Mouse (Mus musculus): ENCODE measurements at regions not wholly inside any gene's neighbourhood (a gene's known extent, or its start where the extent isn't known, plus 50 kb on each side); places are given as distances from the start of the nearest gene placed in this dataset.
"Not testable (repeated sequence)": the region's sequence is repeated elsewhere in the genome, so short reads cannot be mapped to it uniquely, and the experiment has no call there.

- DNase-seq (ENCODE audit: low spot score in 2 of 2), result no peak
Measured at GRCm38 (mm10) chr6:140229295-140229694, 188.0 kb upstream of the Plcz1 start.

- DNase-seq (ENCODE audit: low spot score in 2 of 2), result no peak
Measured at GRCm38 (mm10) chr6:140228741-140229140, 187.5 kb upstream of the Plcz1 start.

- no peak for DNase-seq (ENCODE audit: low spot score in 2 of 2)
Measured at GRCm38 (mm10) chr6:140222534-140223324, 181.5 kb upstream of the Plcz1 start.

GRCm38 (mm10) chr6:140221653-140222272 lies 180.5 kb upstream of the Plcz1 start:
- peak; percentile 13 to 19 for DNase-seq (ENCODE audit: low spot score in 2 of 2)

GRCm38 (mm10) chr6:140218789-140219188 lies 177.5 kb upstream of the Plcz1 start:
- DNase-seq (ENCODE audit: low spot score in 2 of 2), result no peak

- no peak for DNase-seq (ENCODE audit: low spot score in 2 of 2)
Measured at GRCm38 (mm10) chr6:140212403-140212802, 171.1 kb upstream of the Plcz1 start.

GRCm38 (mm10) chr6:140210141-140210540 lies 168.9 kb upstream of the Plcz1 start:
- no peak for DNase-seq (ENCODE audit: low spot score in 2 of 2)

GRCm38 (mm10) chr6:140209083-140209482 lies 167.8 kb upstream of the Plcz1 start:
- no peak for DNase-seq (ENCODE audit: low spot score in 2 of 2)

- no peak for DNase-seq (ENCODE audit: low spot score in 2 of 2)
Measured at GRCm38 (mm10) chr6:140208375-140208774, 167.1 kb upstream of the Plcz1 start.

GRCm38 (mm10) chr6:140206676-140207075 lies 165.4 kb upstream of the Plcz1 start:
- DNase-seq (ENCODE audit: low spot score in 2 of 2), result not testable (repeated sequence)

- no peak for DNase-seq (ENCODE audit: low spot score in 2 of 2)
Measured at GRCm38 (mm10) chr6:140201356-140201755, 160.1 kb upstream of the Plcz1 start.

- DNase-seq (ENCODE audit: low spot score in 2 of 2), result no peak
Measured at GRCm38 (mm10) chr6:140200322-140200721, 159.1 kb upstream of the Plcz1 start.

- DNase-seq (ENCODE audit: low spot score in 2 of 2), result no peak
Measured at GRCm38 (mm10) chr6:140198036-140198435, 156.8 kb upstream of the Plcz1 start.

GRCm38 (mm10) chr6:140197113-140197675 lies 155.9 kb upstream of the Plcz1 start:
- DNase-seq (ENCODE audit: low spot score in 2 of 2), result no peak

- peak in 1 of 2 experiments; percentile 24 for DNase-seq (ENCODE audit: low spot score in 2 of 2)
Measured at GRCm38 (mm10) chr6:140194276-140194675, 153.0 kb upstream of the Plcz1 start.

- DNase-seq (ENCODE audit: low spot score in 2 of 2), result peak in 1 of 2 experiments; percentile 26
Measured at GRCm38 (mm10) chr6:140193084-140193939, 152.1 kb upstream of the Plcz1 start.

- no peak for DNase-seq (ENCODE audit: low spot score in 2 of 2)
Measured at GRCm38 (mm10) chr6:140192526-140192925, 151.3 kb upstream of the Plcz1 start.

- no peak for DNase-seq (ENCODE audit: low spot score in 2 of 2)
Measured at GRCm38 (mm10) chr6:140191341-140191740, 150.1 kb upstream of the Plcz1 start.

- DNase-seq (ENCODE audit: low spot score in 2 of 2), result no peak
Measured at GRCm38 (mm10) chr6:140189601-140190000, 148.3 kb upstream of the Plcz1 start.

GRCm38 (mm10) chr6:140187733-140188132 lies 146.5 kb upstream of the Plcz1 start:
- DNase-seq (ENCODE audit: low spot score in 2 of 2), result no peak

- no peak for DNase-seq (ENCODE audit: low spot score in 2 of 2)
Measured at GRCm38 (mm10) chr6:140187106-140187505, 145.8 kb upstream of the Plcz1 start.

- DNase-seq (ENCODE audit: low spot score in 2 of 2), result no peak
Measured at GRCm38 (mm10) chr6:140179999-140180398, 138.7 kb upstream of the Plcz1 start.
